Mouse (Mus musculus) lung, adult 18-20 months (tissue): ENCODE results near the gene Mocs2.

Experiments
- DNase-seq, 2 experiments: peaks; one replicate each; pipeline ENCODE4 v3.0.0; 2022; ENCODE audit warnings: mixed read lengths in 2 of 2

Mocs2 gene

DNA sequence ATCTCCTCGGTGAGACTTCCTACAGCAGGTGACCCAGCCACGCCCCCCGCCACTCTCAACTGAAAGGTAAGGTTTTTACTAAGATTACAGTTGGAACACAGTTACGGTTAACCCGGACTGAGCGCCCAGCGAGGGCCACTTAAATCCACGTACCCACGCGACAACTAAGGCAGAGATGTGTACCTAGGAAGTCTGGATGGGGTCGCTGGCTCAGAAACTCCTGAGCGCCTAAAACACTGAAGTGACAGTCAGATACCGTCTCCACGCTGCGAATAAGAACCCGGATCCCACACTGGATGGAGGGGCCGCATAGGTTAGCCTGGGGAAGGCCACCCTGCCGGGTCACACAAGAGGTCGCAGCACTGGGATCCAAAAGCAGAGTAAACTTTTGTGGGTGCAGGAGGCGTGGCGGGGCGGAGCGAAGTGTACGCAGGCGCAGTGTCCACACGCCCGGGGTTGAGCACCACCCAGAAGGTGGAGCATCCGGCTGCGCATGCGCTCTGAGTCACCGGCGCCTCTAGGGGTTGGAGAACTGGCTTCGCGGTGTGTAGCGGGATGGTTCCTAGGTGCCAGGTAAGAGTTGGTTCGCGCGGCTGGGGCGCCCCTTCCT is at the start of gene Mocs2:
TSS of gene Mocs2 (plus strand) at position 486 of the 610 bp plus-strand sequence.
- DNase-seq = peak; percentile 93 to 95

DNA sequence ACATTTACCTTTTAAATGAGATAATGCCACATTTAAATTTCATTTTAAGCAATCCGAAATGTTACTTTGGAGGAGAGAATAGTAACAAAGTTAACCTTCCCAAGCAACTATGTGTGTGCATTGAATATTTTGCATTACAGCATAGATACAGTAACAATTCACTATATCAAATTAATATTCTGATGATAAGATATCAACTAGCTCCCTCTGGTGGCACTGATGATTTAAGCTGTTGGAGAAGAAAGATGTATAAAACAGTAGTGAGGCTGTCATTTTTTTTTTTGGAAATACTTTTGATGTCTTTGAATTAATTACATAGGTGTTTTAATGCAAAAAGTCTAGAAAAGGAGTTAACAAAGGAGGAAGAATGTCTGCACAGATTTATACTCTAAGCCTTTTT is 26.5 kb upstream of the Mocs2 start:
- DNase-seq = no peak

GRCm38 (mm10) chr13:114793250-114794030 is 24.6 kb upstream of the Mocs2 start:
- DNase-seq = peak in 1 of 2 experiments; percentile 51

- no peak for DNase-seq
These were observed 16.2 kb upstream of the Mocs2 start for GRCm38 (mm10) chr13:114801857-114802256.

- no peak for DNase-seq
These were observed 15.1 kb upstream of the Mocs2 start for GRCm38 (mm10) chr13:114802971-114803370.

DNA sequence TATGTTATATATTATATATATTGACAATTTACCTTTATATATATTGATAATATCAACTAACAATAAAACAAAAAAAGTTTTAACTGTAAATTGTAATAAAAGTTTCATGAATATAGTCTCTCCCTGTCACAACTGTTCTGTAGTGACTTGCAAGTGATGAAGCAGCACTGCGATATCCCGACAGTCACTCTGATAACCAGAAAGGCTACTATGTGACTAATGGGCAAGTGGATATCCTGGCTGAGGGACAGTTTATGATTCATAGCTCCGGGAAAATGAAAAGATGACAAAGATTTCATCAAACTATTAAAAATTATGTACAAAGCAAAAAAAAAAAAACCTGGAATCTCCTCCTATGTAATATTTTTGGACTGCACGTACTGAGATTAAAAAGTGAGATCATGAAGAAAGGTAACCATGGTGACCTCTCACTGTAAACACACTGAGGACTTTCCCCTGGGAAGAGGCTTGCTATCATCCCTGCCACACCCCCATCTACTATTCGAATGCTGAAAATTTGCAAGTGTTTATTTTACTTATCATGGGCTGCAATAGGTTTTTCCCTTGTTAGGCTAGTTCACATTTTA is 8.3 kb upstream of the Mocs2 start:
- no peak for DNase-seq

DNA sequence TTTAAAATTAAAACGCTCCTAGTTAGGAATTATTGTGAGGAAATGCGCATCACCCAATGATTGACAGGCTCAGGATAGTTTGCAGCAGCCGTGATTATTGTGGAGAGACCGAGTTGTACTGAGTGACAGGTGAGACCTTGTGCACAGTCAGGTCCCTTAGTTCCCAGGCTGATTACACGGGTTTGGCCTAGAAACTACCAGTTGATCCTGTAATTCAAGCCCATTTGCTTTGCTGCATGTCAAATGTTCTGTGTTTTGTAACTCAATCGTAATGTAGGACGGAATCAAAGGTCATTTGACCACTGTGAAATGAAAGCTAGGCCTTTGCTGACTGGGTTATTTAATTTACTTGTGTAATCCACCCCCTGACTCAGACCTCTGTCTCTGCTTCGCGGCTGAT is 477 bp downstream of the Mocs2 start:
- DNase-seq = peak; percentile 15 to 19

DNA sequence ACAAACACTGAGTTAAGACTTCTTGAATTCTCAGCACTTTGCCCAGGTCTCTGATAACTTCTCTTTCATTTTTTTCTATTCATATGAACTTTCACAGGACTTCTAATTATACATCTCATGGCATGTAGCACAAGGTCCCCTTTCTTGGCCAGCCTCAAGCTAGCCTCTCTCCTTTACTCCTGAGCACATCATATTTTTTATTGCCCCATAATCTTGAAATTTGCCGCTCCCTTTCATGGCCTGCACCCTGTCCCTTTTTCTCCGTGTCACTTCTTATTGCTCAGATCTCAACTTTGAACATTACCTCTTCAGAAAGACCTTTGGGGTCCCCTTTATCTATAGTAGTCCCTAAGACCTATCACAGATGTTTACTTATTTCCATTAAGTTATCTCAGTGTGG is 4.8 kb downstream of the Mocs2 start:
- no peak for DNase-seq

DNA sequence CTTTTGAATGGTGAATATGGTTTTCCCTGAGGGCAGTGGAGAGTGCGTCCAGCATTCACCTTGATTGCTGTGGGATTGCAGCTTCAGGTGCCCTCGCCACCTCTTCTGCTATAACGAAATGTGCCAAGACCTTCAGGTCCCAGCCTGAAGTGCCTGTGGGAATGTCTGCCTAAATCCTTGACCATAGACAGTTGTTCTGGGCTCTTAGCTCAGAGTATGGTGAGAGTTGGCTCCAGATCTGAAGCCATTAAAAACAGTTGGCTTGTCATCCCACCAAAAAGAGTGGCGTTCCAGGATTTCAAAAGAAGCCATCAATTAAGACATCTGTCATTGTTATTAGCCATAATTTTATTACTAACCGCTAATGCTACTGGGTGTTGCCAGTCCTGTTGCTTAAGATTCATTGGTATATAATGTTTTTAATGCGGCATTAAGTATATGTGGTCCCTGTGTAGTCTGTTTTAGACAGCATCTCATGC is 7.4 kb downstream of the Mocs2 start:
- DNase-seq = no peak

GRCm38 (mm10) chr13:114831367-114831833 is 13.4 kb downstream of the Mocs2 start:
- DNase-seq = peak in 1 of 2 experiments; percentile 36

- no peak for DNase-seq
These were observed 14.7 kb downstream of the Mocs2 start for GRCm38 (mm10) chr13:114832761-114833160.

- peak in 1 of 2 experiments; percentile 51 for DNase-seq
These were observed 15.3 kb downstream of the Mocs2 start for GRCm38 (mm10) chr13:114833351-114833750.

- peak in 1 of 2 experiments; percentile 43 for DNase-seq
These were observed 16.5 kb downstream of the Mocs2 start for GRCm38 (mm10) chr13:114834580-114834979.

DNA sequence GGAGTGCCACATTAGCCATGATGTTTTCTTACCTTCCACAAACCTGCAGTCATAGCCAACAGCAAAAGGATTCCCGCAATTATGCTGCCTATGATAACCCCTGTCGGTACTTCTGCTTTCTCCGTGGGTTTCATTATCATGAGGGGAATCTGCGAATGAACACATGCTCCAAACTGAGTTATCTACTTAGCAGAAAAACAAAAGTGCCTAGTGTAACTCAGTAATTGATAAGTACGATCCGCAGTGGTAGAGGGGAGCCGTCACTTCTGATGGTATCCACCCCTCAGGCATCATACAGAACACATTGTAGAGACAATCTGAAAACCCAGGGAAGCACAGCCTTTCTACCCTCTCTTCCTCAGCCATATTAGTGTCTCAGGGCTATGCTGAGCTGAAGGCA is 19.0 kb downstream of the Mocs2 start:
- no peak for DNase-seq

DNA sequence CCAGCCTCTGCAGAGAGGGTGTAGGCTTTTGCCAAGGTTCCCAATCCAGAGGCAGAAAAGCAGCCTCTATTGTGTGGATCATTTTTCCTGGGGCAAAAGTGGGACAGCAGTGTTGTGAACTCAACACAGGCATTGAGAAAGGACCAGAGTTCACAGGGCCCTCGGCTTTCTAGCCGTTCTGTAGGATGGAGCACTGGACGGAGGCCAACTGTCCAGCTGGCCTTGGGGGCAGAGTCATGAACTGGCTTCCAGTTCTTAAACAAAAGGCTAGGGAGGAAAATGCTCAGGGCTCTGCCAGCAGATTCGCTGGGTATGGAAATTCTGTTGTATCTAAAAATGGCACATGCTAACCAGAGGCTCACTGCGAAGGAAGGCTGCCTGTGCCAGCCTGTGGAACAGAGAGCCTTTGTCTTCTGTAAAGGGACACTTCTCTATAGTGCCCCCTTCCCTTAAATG is 20.5 kb downstream of the Mocs2 start:
- DNase-seq = peak; percentile 55 to 58

GRCm38 (mm10) chr13:114839098-114839497 is 21.1 kb downstream of the Mocs2 start:
- no peak for DNase-seq

DNA sequence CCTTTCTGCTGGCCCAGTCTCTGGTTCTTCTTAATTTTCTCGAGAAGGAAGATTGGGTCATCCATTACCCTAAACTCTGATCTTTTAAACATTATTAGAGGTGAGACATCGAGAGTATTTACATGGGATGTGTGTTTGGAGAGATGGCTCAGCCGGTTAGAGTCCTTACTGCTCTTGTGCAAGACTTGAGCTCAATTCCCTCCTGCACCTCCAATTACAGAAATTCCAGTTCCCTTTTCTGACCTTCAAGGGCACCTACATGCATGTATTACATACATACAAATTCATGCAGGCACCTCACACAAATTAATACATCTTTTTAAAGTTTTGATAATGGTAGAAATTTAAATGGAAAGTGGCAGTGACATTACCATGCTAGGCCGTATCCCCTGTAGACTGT is 22.5 kb downstream of the Mocs2 start:
- no peak for DNase-seq

- no peak for DNase-seq
These were observed 25.3 kb downstream of the Mocs2 start for GRCm38 (mm10) chr13:114843318-114843717.

DNA sequence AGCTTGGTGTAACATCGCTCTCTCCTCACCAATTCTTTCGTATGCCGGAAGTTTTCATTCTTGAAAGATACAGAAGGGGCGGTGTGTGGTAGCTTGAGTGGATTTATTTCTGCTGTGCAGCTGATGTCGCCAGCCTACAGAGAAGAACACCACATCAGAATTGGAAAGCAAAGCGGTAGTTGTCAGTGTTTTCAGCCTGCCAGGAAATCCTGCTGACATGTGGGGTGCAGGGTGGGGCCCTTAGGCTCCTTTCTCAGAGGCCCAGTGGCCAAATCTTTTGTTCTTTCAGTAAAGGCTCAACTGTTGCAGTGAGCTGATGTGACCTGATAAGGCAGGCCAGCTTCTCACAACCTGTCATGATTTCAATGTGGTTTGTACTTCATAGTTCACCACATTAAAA is 27.8 kb downstream of the Mocs2 start:
- peak; percentile 21 to 48 for DNase-seq

DNA sequence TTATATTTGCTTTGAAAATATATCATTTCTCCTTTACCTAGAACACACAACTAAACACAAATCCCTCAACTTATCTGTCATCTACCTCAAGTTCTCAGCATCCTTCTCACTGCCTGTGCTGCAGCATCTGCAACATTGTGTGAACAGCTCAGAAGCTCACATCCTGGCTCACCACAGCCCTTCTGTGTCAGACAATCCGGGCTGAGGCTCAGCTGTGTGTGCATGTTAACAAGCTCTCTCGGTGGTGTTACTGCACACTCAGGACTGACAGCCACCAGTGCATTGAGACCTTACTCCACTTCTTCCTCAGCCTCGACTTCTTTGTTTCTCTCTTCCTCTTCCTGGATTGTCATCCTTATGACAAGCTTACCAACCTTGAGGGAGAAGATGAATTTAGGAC is 30.9 kb downstream of the Mocs2 start:
- no peak for DNase-seq

GRCm38 (mm10) chr13:114852264-114853111 is 34.5 kb downstream of the Mocs2 start:
- no peak for DNase-seq

DNA sequence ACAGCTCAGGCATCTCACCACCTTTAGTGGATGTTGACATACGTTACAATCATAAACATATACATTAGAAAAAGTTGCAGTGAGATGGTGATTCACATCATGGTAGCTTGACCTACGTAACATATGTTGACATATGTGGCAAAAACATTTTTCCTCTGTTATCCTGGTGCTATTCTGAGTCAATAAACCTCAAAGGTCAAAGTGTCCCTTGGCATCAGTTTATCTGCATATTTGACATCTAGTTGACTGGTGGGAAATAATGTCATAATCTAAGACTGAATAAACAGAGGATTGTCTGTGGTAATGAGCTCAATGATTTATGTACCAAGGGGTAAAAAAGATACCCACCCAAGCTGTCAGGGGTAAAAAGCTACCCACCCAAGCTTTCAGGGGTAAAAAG is 35.1 kb downstream of the Mocs2 start:
- no peak for DNase-seq

GRCm38 (mm10) chr13:114854023-114854422 is 36.0 kb downstream of the Mocs2 start:
- no peak for DNase-seq
